Mouse (Mus musculus) hindbrain, embryonic 11.5 days (tissue): Measurements from ENCODE around the gene Hgd. TPM values are rescaled to one million over a fixed set of nuclear protein-coding genes. Genes with fewer than 3 reads are reported as not detected.

Source experiments
- ATAC-seq: fragments of 200-750 bp; cut with Nextera tagmentation; 2 replicates; pipeline ENCODE4 v1.8.0; 2017; ENCODE audit warnings: mild to moderate bottlenecking, moderate TSS enrichment, moderate library complexity; ENCODE audit not compliant: low FRiP score
- DNase-seq: peaks from one replicate; pipeline ENCODE4 v3.0.0-alpha.2; 2015; ENCODE audit warnings: low spot score
- H3K27ac ChIP-seq: fragments of 300-500 bp; sonication (generic); 2 replicates; pipeline ENCODE4 v1.5.1; 2014; ENCODE audit warnings: mild to moderate bottlenecking, low read depth, low read length
- H3K27me3 ChIP-seq: fragments of 300-500 bp; sonication (generic); 2 replicates; pipeline ENCODE4 v1.6.1; 2014; ENCODE audit warnings: mild to moderate bottlenecking, low read length, moderate library complexity, mixed read lengths; ENCODE audit not compliant: control insufficient read depth, insufficient read depth
- H3K36me3 ChIP-seq: fragments of 300-500 bp; sonication (generic); 2 replicates; pipeline ENCODE4 v1.6.1; 2014; ENCODE audit warnings: mild to moderate bottlenecking, low read length, moderate library complexity, mixed read lengths; ENCODE audit not compliant: control insufficient read depth, insufficient read depth
- H3K4me1 ChIP-seq: fragments of 300-500 bp; sonication (generic); replicated peaks from 2 replicates; pipeline ENCODE4 v1.6.1; 2014; ENCODE audit warnings: low read length, mixed read lengths; ENCODE audit not compliant: control insufficient read depth, insufficient read depth
- H3K4me2 ChIP-seq: fragments of 300-500 bp; sonication (generic); replicated peaks from 2 replicates; pipeline ENCODE4 v1.6.1; 2014; ENCODE audit warnings: mild to moderate bottlenecking, low read depth, low read length
- H3K4me3 ChIP-seq: fragments of 300-500 bp; sonication (generic); 2 replicates; pipeline ENCODE4 v1.5.1; 2014; ENCODE audit warnings: low read depth, low read length
- H3K9ac ChIP-seq: fragments of 300-500 bp; sonication (generic); 2 replicates; pipeline ENCODE4 v1.6.1; 2014; ENCODE audit warnings: low read depth, low read length
- H3K9me3 ChIP-seq: fragments of 300-500 bp; sonication (generic); 2 replicates; pipeline ENCODE4 v1.6.1; 2016; ENCODE audit warnings: low read length; ENCODE audit not compliant: control insufficient read depth
- WGBS: fragments of 180-500 bp; shearing (Covaris S2); extraction: QIAGEN DNeasy Blood & Tissue Kit; methylation state at CpG from one replicate; pipeline ENCODE4 v1.1.7; 2014; 5-methylcytosine and 5-hydroxymethylcytosine counted together
- polyA plus RNA-seq: library from polyadenylated mRNA; unstranded; fragments of >200 nt; fragmentation: Nextera tagmentation; extraction: Ambion mirVana; gene quantifications from 2 replicates; pipeline ENCODE4 v1.2.1, GENCODE M21; 2014

Hgd gene
- not detected in 2 replicates for polyA plus RNA-seq

GRCm38 (mm10) chr16:37579994-37580393 is at the start of gene Hgd:
TSS of gene Hgd (plus strand) at chr16:37580153.
- Histone ChIP-seq H3K36me3 (no peaks in the 10 kb centered on the region), H3K27ac (no peak within 1 kb of the TSS), H3K4me2 (no peak within 1 kb of the TSS), H3K4me3 (no peak within 1 kb of the TSS), H3K4me1 (peaks cover 6% of the 10 kb centered on the region), H3K9ac (no peak within 1 kb of the TSS), H3K9me3 (no peaks in the 10 kb centered on the region), H3K27me3 (no peaks in the 10 kb centered on the region)
- WGBS = 76% methylated on average over 4 of the region's 4 CpGs
- ATAC-seq (no peak), DNase-seq (no peak)

- H3K9me3 ChIP-seq = no peaks in the 10 kb centered on the region
- 85% methylated on average over 6 of the region's 6 CpGs for WGBS
- H3K4me1 ChIP-seq = no peaks in the 10 kb centered on the region
- no peak overlapping the region for H3K4me2 ChIP-seq
- ATAC-seq = no peak
- DNase-seq = no peak
- no peak overlapping the region for H3K9ac ChIP-seq
- H3K36me3 ChIP-seq = 0 out of 2 replicates have a peak, but pooled peaks cover 2% of the 10 kb centered on the region
- H3K4me3 ChIP-seq = no peak overlapping the region
- no peaks in the 10 kb centered on the region for H3K27me3 ChIP-seq
- H3K27ac ChIP-seq = no peak overlapping the region
Measured at GRCm38 (mm10) chr16:37530170-37530569, 49.8 kb upstream of the Hgd start.

DNA sequence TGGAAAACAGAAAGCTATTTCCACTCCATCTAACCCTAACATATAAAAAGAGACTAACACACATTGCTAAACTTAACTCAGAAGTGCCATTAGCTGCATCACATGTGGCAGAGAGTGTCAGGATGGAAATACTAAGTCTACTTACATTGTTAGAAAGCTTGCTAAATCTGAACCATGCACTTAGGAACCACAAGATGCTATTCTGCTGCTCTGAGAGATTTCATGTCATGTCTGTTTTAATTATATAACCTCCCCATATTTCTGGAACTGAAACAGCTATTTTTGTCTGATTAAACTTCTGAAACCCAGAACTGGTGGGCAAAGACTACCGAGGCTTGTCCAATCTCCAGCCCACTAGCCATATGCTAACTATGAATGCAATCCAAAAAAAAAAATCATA is 47.9 kb upstream of the Hgd start:
- no peak overlapping the region for H3K4me3 ChIP-seq
- no peaks in the 10 kb centered on the region for H3K27me3 ChIP-seq
- H3K4me2 ChIP-seq = no peak overlapping the region
- H3K27ac ChIP-seq = no peak overlapping the region
- ATAC-seq (no peak), DNase-seq (no peak)
- H3K9me3 ChIP-seq = no peaks in the 10 kb centered on the region
- no peak overlapping the region for H3K9ac ChIP-seq
- 0 out of 2 replicates have a peak, but pooled peaks cover 2% of the 10 kb centered on the region for H3K36me3 ChIP-seq
- 97% methylated on average over 1 of the region's 1 CpGs for WGBS
- no peaks in the 10 kb centered on the region for H3K4me1 ChIP-seq

GRCm38 (mm10) chr16:37533369-37534068 is 46.4 kb upstream of the Hgd start:
- no peaks in the 10 kb centered on the region for H3K9me3 ChIP-seq
- no peak overlapping the region for H3K27ac ChIP-seq
- no peak overlapping the region for H3K4me3 ChIP-seq
- no peak overlapping the region for H3K4me2 ChIP-seq
- H3K4me1 ChIP-seq = no peaks in the 10 kb centered on the region; the same call in 1 of the 2 replicates
- no peaks in the 10 kb centered on the region for H3K27me3 ChIP-seq
- 89% methylated on average over 8 of the region's 8 CpGs for WGBS
- no peak for ATAC-seq
- DNase-seq = no peak
- no peak overlapping the region for H3K9ac ChIP-seq
- H3K36me3 ChIP-seq = 0 out of 2 replicates have a peak, but pooled peaks cover 2% of the 10 kb centered on the region

GRCm38 (mm10) chr16:37539240-37539610 is 40.7 kb upstream of the Hgd start:
- Histone ChIP-seq H3K36me3 (no peaks in the 10 kb centered on the region), H3K4me3 (peak overlapping the region; percentile 85), H3K27me3 (no peaks in the 10 kb centered on the region), H3K4me1 (no peaks in the 10 kb centered on the region; the same call in 1 of the 2 replicates), H3K27ac (peak overlapping the region; percentile 75), H3K9ac (peak overlapping the region; percentile 90), H3K4me2 (peak overlapping the region; percentile 75), H3K9me3 (no peaks in the 10 kb centered on the region)
- under 1% methylated on average over 22 of the region's 22 CpGs for WGBS
- DNase-seq (no peak), ATAC-seq (peak; percentile 74; the same call in 1 of the 2 replicates)

DNA sequence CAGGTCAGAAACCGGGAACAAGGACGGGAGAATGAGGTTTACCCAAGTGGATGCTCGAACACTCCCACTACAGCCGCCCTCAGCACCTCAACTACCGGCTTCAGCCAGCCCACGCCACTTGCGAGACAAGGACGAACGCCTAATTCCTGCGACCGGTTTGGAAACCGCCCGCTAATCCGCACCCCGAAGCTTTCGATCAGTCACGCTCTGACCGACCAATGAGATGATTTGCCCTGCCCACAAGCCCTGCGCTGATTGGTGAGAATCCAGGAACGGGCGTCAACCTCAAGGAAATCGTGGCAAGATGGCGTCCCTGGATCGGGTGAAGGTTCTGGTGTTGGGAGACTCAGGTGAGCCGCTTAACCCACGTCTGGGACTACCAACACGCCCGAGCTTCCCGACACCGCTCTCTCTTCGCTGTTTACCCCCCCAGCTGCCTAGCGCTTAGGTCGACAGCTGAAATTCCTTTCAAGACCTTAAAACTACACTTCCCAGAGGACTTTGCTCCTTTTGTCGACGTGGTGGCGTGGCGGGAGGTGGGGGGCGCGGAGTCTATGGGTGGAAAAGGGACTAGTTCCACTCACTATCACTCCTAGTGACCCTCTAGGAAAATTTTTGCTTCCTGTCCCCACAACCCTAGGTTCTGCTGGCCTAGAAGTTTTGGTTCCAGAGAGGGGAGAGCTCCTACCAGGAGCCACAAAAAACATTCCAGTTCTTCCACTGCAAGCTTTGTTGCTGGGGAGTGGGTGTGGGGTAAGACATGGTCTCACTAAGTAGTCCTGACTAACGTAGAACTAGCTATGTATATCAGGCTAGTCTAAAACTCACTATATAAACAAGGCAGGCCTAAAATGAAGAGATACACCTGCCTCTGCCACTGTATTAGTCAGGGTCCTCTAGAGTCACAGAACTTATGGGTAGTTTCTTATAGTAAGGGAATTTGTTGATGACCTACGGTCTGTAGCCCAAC is 40.1 kb upstream of the Hgd start, which contains the start of the genes Gtf2e1 and Rabl3:
Gene Gtf2e1 (minus strand): TSS at position 179 of the 970 bp plus-strand sequence.
Gene Rabl3 (plus strand): TSS at position 275 of the 970 bp plus-strand sequence.
- H3K9ac ChIP-seq = peak within 1 kb of the TSS; percentile 90
- peak; percentile 99 for ATAC-seq
- peak within 1 kb of the TSS; percentile 75 for H3K27ac ChIP-seq
- no peaks in the 10 kb centered on the region for H3K36me3 ChIP-seq
- peak within 1 kb of the TSS; percentile 75 for H3K4me2 ChIP-seq
- H3K9me3 ChIP-seq = no peaks in the 10 kb centered on the region
- H3K27me3 ChIP-seq = no peaks in the 10 kb centered on the region
- H3K4me3 ChIP-seq = peak within 1 kb of the TSS; percentile 85
- 2% methylated on average over 40 of the region's 41 CpGs for WGBS
- H3K4me1 ChIP-seq = no peaks in the 10 kb centered on the region; the same call in 1 of the 2 replicates
- peak; percentile 95 for DNase-seq

GRCm38 (mm10) chr16:37540776-37541175 is 39.2 kb upstream of the Hgd start:
- ATAC-seq (no peak), DNase-seq (no peak)
- peak overlapping the region; percentile 52; the same call in 1 of the 2 replicates for H3K4me2 ChIP-seq
- 82% methylated on average over 6 of the region's 6 CpGs for WGBS
- no peak overlapping the region for H3K27ac ChIP-seq
- H3K4me1 ChIP-seq = no peaks in the 10 kb centered on the region; the same call in 1 of the 2 replicates
- peak overlapping the region; percentile 90; the same call in 1 of the 2 replicates for H3K9ac ChIP-seq
- H3K4me3 ChIP-seq = no peak overlapping the region; the same call in 1 of the 2 replicates
- H3K9me3 ChIP-seq = no peaks in the 10 kb centered on the region
- no peaks in the 10 kb centered on the region for H3K27me3 ChIP-seq
- H3K36me3 ChIP-seq = no peaks in the 10 kb centered on the region

DNA sequence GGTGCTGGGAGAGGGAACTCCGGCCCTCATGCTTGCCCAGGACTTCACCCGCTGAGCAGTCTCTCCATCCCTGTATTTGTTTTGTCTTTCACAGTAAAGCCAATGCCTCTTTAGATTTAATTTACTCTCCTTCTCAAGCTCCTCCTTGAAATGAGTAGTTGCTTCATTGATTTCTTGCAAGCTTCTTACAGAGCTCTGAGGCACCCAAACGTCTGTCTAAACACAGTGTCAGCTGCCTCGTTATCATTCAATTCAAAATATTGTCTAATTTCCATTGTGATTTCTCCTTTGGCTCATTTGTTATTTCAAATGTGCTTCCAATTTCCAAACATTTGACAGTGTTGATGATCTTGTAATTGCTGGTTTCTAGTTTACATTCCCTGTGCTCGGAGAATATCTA is 33.6 kb upstream of the Hgd start:
- Histone ChIP-seq H3K4me2 (no peak overlapping the region), H3K9ac (no peak overlapping the region), H3K27me3 (no peaks in the 10 kb centered on the region), H3K4me3 (no peak overlapping the region), H3K36me3 (no peaks in the 10 kb centered on the region), H3K27ac (no peak overlapping the region), H3K9me3 (no peaks in the 10 kb centered on the region), H3K4me1 (no peaks in the 10 kb centered on the region)
- 77% methylated on average over 5 of the region's 5 CpGs for WGBS
- no peak for ATAC-seq
- DNase-seq = no peak
